Mouse (Mus musculus) WW6 (cell line): ENCODE measurements around the gene Pop4.
"Not testable (repeated sequence)": the region's sequence is repeated elsewhere in the genome, so short reads cannot be mapped to it uniquely, and the experiment has no call there.

Experiments used
- DNase-seq: peaks from one replicate; pipeline ENCODE4 v3.0.0-alpha.2; 2013; ENCODE audit warnings: low read depth, low spot score

The Pop4 gene

GRCm38 (mm10) chr7:38270703-38271510 lies at the start of gene Pop4:
Pop4 (minus strand) TSS chr7:38271423.
- DNase-seq = peak; percentile 80

GRCm38 (mm10) chr7:38320641-38321040 lies 49.4 kb upstream of the Pop4 start:
- DNase-seq = no peak

GRCm38 (mm10) chr7:38282192-38282591 lies 11.0 kb upstream of the Pop4 start:
- not testable (repeated sequence) for DNase-seq

GRCm38 (mm10) chr7:38272551-38272950 lies 1.3 kb upstream of the Pop4 start:
- DNase-seq = no peak

- no peak for DNase-seq
Measured at GRCm38 (mm10) chr7:38271859-38272258, 636 bp upstream of the Pop4 start.

DNA sequence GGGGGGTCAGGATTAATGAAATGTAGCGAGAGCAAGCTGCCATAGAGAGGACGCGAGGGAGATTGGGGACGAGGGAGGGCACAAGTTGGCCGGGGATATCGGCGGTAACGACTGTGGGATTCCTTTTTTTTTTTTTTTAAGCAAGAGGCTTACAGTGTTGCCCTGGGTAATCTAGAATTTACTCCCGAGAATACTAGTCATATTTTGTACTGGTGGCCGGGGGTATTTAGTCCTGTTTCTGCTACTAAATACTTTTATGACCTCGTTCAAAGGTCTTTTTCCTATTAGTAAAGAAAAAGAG lies 238 bp upstream of the Pop4 start:
- no peak for DNase-seq

DNA sequence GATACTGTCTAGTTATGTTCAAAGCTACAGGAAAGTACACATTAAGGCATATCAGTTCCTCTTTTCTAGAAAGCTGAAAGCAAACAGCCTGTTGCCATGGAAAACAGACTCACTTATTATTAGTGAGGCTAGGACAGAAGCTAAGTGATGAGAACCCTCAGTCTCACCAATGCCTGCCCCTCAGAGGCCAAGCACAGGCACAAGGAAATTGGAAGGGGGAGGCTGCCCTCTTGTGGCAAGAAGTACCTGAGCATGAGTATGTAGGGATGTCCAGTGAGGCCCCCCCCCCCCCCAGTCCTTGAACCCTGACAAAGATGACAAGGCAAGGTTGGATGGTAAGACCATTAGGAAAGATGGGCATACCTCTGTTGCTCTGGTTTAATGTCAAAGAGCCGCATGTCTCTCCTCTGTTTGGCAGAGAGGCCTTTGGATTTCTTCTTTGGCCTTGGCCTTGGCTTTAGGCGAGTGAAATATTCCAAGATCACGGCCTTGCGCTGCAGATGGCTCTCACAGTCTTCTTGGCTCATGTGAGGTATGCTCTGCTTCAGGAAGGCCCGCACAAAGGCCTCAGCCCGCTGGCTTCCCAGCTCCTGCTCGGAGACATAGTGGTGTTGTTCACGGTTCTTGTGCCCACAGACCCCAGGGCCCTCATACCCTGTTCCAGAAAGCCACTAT lies 4.1 kb downstream of the Pop4 start:
- DNase-seq = no peak

DNA sequence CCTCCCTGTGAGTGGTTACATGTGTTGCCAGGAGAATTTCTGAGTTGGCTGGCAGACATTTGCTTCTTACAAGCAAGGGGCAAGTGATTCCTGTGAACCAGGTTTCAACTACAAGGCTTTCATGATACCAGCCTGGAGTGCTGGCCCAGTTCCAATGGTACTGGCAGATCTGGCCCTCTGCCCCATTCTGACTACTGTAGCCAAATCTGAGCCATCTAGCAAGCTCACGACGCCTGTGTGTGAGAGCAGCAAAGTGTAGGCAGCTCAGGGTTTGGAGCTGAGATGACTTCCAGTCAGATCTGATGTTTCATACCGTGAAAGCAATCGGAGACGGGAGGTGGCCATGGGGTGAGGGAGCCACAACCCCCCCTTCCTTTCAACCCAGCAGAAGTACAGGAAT lies 8.8 kb downstream of the Pop4 start:
- DNase-seq = no peak

GRCm38 (mm10) chr7:38259631-38260030 lies 11.6 kb downstream of the Pop4 start:
- DNase-seq = no peak

GRCm38 (mm10) chr7:38253441-38253840 lies 17.8 kb downstream of the Pop4 start:
- DNase-seq = no peak

- no peak for DNase-seq
Measured at GRCm38 (mm10) chr7:38251494-38252216, 19.6 kb downstream of the Pop4 start.

- DNase-seq = no peak
Measured at GRCm38 (mm10) chr7:38242417-38242816, 28.8 kb downstream of the Pop4 start.

- DNase-seq = no peak
Measured at GRCm38 (mm10) chr7:38237140-38237539, 34.1 kb downstream of the Pop4 start.

GRCm38 (mm10) chr7:38236400-38237105 lies 34.7 kb downstream of the Pop4 start:
- DNase-seq = no peak

DNA sequence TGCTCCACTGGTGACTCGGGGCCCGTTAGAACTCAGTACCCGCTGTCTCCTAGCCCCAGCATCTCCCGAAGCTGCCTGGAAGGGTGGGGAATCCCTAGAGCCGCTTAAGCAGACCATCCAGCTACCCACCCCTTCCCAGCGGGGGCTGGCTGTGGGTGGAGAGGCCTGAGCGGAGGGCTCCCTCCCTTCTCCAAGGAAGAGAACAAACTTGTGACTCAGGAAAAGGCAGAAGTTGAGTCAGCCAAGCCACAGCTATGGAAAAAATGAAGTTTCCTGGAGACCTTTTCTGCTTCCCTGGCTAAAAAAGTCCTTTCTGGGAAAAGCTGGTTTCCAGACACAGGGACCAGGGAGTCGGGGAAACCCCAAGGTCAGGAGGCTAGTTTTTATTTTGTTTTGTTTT lies 40.9 kb downstream of the Pop4 start:
- DNase-seq = no peak

DNA sequence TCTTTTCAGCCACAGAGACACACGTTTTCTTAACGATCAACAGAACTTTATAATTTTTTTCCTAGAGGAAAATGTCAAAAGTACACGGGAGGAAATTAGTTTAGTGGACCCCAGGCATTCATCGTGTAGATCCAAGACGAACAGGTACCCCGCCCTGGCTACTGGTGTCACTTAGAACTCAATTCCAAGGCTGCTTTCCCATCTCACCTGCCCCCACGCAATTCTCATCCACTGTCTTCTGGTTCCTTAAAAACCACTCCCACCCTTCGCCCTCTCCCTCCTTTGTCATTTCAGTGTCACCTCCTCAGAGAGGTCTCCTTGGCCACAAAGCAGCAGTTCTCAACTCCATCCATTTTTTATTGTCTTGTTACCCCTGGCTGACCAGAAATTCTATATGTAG lies 42.9 kb downstream of the Pop4 start:
- no peak for DNase-seq

GRCm38 (mm10) chr7:38227900-38228298 lies 43.3 kb downstream of the Pop4 start, which contains the start of gene Plekhf1:
Plekhf1 (minus strand) TSS chr7:38228016.
- peak; percentile 80 for DNase-seq

- peak; percentile 70 for DNase-seq
Measured at GRCm38 (mm10) chr7:38227181-38227899, 43.9 kb downstream of the Pop4 start.

DNA sequence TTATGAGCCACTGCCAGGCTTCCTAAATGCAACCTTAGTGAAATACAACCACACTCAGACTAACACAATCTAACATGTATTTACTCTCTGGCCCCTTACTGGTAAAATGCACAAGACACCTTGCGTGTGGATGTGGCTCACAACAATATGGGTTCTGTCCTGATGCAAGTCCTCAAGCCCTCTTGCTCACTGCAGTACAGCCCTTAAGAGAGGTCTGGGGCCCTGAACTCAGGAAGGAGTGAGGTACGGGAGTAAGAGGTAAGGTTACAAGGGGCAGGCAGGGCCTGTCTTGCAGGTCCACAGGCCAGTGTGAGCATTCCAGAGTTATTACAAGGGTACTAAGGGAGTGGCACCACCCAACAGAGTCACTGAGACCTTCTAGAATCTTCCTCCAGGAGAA lies 45.0 kb downstream of the Pop4 start:
- DNase-seq = no peak

DNA sequence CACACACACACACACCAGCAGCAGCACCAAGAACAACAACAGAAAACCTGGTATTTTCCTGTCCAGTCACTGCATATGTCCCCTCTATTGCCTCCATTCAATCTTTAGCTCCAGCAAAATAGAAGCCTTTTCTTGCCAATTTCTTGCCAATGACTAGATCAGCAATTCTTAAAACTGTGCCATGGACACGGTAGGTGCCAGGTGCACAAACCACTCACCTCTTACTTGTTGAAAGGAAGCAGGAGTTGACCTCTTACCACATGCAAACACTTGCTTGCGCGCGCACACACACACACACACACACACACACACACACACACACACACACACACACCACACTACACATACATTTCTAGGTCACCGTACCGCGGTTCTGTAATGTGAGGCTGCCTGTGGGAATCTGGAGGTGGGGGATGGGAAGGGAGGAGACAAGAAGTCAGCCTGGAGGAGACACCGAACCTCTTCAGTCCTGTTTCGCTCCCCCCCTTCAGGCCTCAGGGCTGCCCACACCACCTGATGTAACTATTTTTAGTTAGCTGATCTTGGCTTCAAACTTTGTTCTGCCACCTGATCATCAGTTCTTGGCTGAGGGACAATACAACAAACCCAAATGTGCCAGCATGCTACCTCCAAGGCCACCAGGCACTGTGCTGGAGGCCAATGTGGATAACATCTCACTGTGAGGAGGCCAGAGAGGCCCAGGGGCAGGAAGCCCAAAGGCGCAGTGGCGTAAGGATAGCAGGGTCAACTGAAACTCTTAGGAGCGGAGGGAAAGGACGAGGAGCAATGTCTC lies 46.5 kb downstream of the Pop4 start:
- DNase-seq = no peak
